Comparison of ENCODE assay signal across 8 mouse cellular contexts in genomic region chr1:54194183-54194953, GRCm38 (mm10). TPM values are rescaled to one million over a fixed set of nuclear protein-coding genes. Genes with fewer than 3 reads are reported as not detected.
DNase-seq lines count a peak whose midpoint lies in the region; ATAC-seq and TF ChIP-seq lines count a peak whose summit lies in the region.

No protein-coding gene starts in this region.

- H3K9ac ChIP-seq in forebrain, embryonic 14.5 days (ENCODE audit: low read length): peak overlapping the region; percentile 89
- H3K9ac ChIP-seq in heart, postnatal 0 days (replicated peaks; ENCODE audit: low read depth, low read length): peak overlapping the region; percentile 88
- no peak overlapping the region for H3K9ac ChIP-seq in liver, embryonic 15.5 days

- no peaks in the 10 kb centered on the region for H3K27me3 ChIP-seq in C2C12 (ENCODE audit: control insufficient read depth, insufficient read depth, insufficient read length)
- H3K27me3 ChIP-seq in forebrain, embryonic 14.5 days (replicated peaks; ENCODE audit: control insufficient read depth, insufficient read depth, low read length): peaks cover 8% of the 10 kb centered on the region; the same call in 1 of the 2 replicates
- no peaks in the 10 kb centered on the region for H3K27me3 ChIP-seq in heart, postnatal 0 days (ENCODE audit: control insufficient read depth, insufficient read depth, low read length)
- H3K27me3 ChIP-seq in liver, embryonic 15.5 days: peaks cover 49% of the 10 kb centered on the region

- no peaks in the 10 kb centered on the region for H3K79me2 ChIP-seq in C2C12 (ENCODE audit: control insufficient read depth, insufficient read depth)

- no peaks in the 10 kb centered on the region for H3K36me3 ChIP-seq in C2C12 (ENCODE audit: control insufficient read depth, insufficient read depth)
- no peaks in the 10 kb centered on the region for H3K36me3 ChIP-seq in forebrain, embryonic 14.5 days (ENCODE audit: control insufficient read depth, insufficient read depth, low read length)
- no peaks in the 10 kb centered on the region for H3K36me3 ChIP-seq in heart, postnatal 0 days (replicated peaks; ENCODE audit: control insufficient read depth, insufficient read depth, low read length)
- H3K36me3 ChIP-seq in liver, embryonic 15.5 days (replicated peaks): no peaks in the 10 kb centered on the region

- H3ac ChIP-seq in C2C12 (ENCODE audit: control insufficient read depth, insufficient read length, low read depth): peak overlapping the region; percentile 68

- H3K4me3 ChIP-seq in C2C12 (ENCODE audit: insufficient read depth, poor library complexity, severe bottlenecking): peak overlapping the region; percentile 39
- H3K4me3 ChIP-seq in forebrain, embryonic 14.5 days (ENCODE audit: low read depth, low read length): peak overlapping the region; percentile 71
- peak overlapping the region; percentile 92 for H3K4me3 ChIP-seq in heart, postnatal 0 days (ENCODE audit: low read depth, low read length)
- H3K4me3 ChIP-seq in liver, embryonic 15.5 days (replicated peaks): peak overlapping the region; percentile 56

- TF ChIP-seq EP300 in heart, postnatal 0 days (IDR thresholded peaks at IDR 0.05; ENCODE audit: low read depth): no peak

- no peak for TF ChIP-seq CTCF in C2C12 (IDR thresholded peaks at IDR 0.05; ENCODE audit: control insufficient read depth, insufficient read depth, insufficient read length)
- TF ChIP-seq CTCF in heart, postnatal 0 days (IDR thresholded peaks at IDR 0.05; ENCODE audit: low read depth): no peak

- WGBS in forebrain, embryonic 14.5 days: 0% methylated on average over 72 of the region's 104 CpGs
- WGBS in heart, postnatal 0 days: under 1% methylated on average over 93 of the region's 104 CpGs
- WGBS in liver, embryonic 15.5 days (ENCODE audit: insufficient replicate concordance): 1% methylated on average over 69 of the region's 104 CpGs

- peak; percentile 75 for DNase-seq in forebrain, embryonic 14.5 days (ENCODE audit: low spot score)
- DNase-seq in heart, postnatal 0 days (ENCODE audit: low spot score): peak; percentile 43
- peak; percentile 48 to 78 for DNase-seq in layer of hippocampus, adult 18-20 months (ENCODE audit: low spot score in 2 of 2)
- peak; percentile 10 for DNase-seq in ovary, adult 18-20 months (ENCODE audit: low spot score)
- peak; percentile 4 for DNase-seq in urinary bladder, postnatal 25 days (ENCODE audit: low spot score)

- peak; percentile 75 for ATAC-seq in cerebellum, adult (ENCODE audit: insufficient number of reproducible peaks, low FRiP score, low TSS enrichment)
- peak; percentile 90 for ATAC-seq in forebrain, embryonic 14.5 days
- ATAC-seq in heart, postnatal 0 days (ENCODE audit: insufficient read depth, low read depth): peak; percentile 75
- no peak for ATAC-seq in liver, embryonic 15.5 days (ENCODE audit: insufficient read depth)

- no peaks in the 10 kb centered on the region for H3K9me3 ChIP-seq in forebrain, embryonic 14.5 days (replicated peaks; ENCODE audit: control insufficient read depth, low read length)
- H3K9me3 ChIP-seq in heart, postnatal 0 days (replicated peaks; ENCODE audit: control insufficient read depth, low read length): no peaks in the 10 kb centered on the region
- no peaks in the 10 kb centered on the region for H3K9me3 ChIP-seq in liver, embryonic 15.5 days (replicated peaks)

- no peaks in the 10 kb centered on the region for H3K79me3 ChIP-seq in C2C12 (ENCODE audit: low read depth)

- peak overlapping the region; percentile 70 for H3K4me2 ChIP-seq in forebrain, embryonic 14.5 days (ENCODE audit: low read length)
- H3K4me2 ChIP-seq in heart, postnatal 0 days (ENCODE audit: low read depth, low read length): peak overlapping the region; percentile 87
- H3K4me2 ChIP-seq in liver, embryonic 15.5 days: peak overlapping the region; percentile 66

- H3K27ac ChIP-seq in forebrain, embryonic 14.5 days (ENCODE audit: low read depth, low read length): peak overlapping the region; percentile 88
- peak overlapping the region; percentile 83 for H3K27ac ChIP-seq in heart, postnatal 0 days (ENCODE audit: low read depth)
- H3K27ac ChIP-seq in liver, embryonic 15.5 days (replicated peaks): no peak overlapping the region

- no peaks in the 10 kb centered on the region for H3K4me1 ChIP-seq in forebrain, embryonic 14.5 days (ENCODE audit: control insufficient read depth, insufficient read depth, low read length)
- 0 out of 2 replicates have a peak, but pooled peaks cover 3% of the 10 kb centered on the region for H3K4me1 ChIP-seq in heart, postnatal 0 days (ENCODE audit: control insufficient read depth, insufficient read depth)
- H3K4me1 ChIP-seq in liver, embryonic 15.5 days (replicated peaks): no peaks in the 10 kb centered on the region

TF ChIP-seq in C2C12, 6 proteins besides CTCF, POLR2A, EP300 and RAD21:
- TF ChIP-seq USF1 (IDR thresholded peaks at IDR 0.05; ENCODE audit: low read depth) (no peak), MYOG (IDR thresholded peaks at IDR 0.05; ENCODE audit: control insufficient read depth, extremely low read depth, insufficient read length) (no peak), FOSL1 (IDR thresholded peaks at IDR 0.05; ENCODE audit: insufficient read depth, low read length, poor library complexity, severe bottlenecking) (no peak), MAX (IDR thresholded peaks at IDR 0.05) (no peak), MYOD1 (IDR thresholded peaks at IDR 0.05; ENCODE audit: control insufficient read depth, insufficient read length, low read depth) (no peak), CEBPB (IDR thresholded peaks at IDR 0.05; ENCODE audit: low read depth) (no peak)

RNA-seq across cellular contexts. Expression of gene Hecw2, which starts 0.6 kb away (rescaled TPM):
- polyA plus RNA-seq in C2C12 (2012; fragmentation: generic; extraction: Trizol): 1.2 TPM
- polyA plus RNA-seq in forebrain, embryonic 14.5 days (2014; fragmentation: Nextera tagmentation; extraction: Ambion mirVana): 1.7 and 4.0 TPM in 2 replicates
- 9.0 and 18.6 TPM in 2 replicates for total RNA-seq in heart, postnatal 0 days (2014; rRNA removed; ENCODE audit: low replicate concordance)
- 3.6 and 4.6 TPM in 2 replicates for polyA plus RNA-seq in heart, postnatal 0 days (2015; fragmentation: Nextera tagmentation; extraction: Ambion mirVana)
- 10 to 100 TPM; 24.7 to 28.1 TPM for total RNA-seq in layer of hippocampus, adult 18-20 months (2021)
- polyA plus RNA-seq in liver, embryonic 15.5 days (2015; fragmentation: Nextera tagmentation; extraction: Ambion mirVana): 0.52 and 0.63 TPM in 2 replicates

RNA-seq across cellular contexts. Expression of gene Ccdc150, which starts 56.1 kb away (rescaled TPM):
- polyA plus RNA-seq in C2C12 (2012; fragmentation: generic; extraction: Trizol): 0.06 TPM
- 0.07 and 0.10 TPM in 2 replicates for polyA plus RNA-seq in forebrain, embryonic 14.5 days (2014; fragmentation: Nextera tagmentation; extraction: Ambion mirVana)
- total RNA-seq in heart, postnatal 0 days (2014; rRNA removed; ENCODE audit: low replicate concordance): 1.4 TPM in 1 of 2 replicates, not detected in the other
- polyA plus RNA-seq in heart, postnatal 0 days (2015; fragmentation: Nextera tagmentation; extraction: Ambion mirVana): 0.51 and 0.63 TPM in 2 replicates
- total RNA-seq in layer of hippocampus, adult 18-20 months (2021): under 1 TPM; 0.13 to 0.20 TPM
- polyA plus RNA-seq in liver, embryonic 15.5 days (2015; fragmentation: Nextera tagmentation; extraction: Ambion mirVana): 0.28 and 0.37 TPM in 2 replicates

Comparison
In these comparisons a context has a peak if more than half of its experiments do, and no peak if none do; other contexts are left out.
1. H3K4me3 ChIP-seq: peak in every context shown above with its lines; median percentile 92 in heart, postnatal 0 days; 71 in forebrain, embryonic 14.5 days; 56 in liver, embryonic 15.5 days; 39 in C2C12.
2. DNase-seq: peak in every context shown above with its lines; median percentile 75 in forebrain, embryonic 14.5 days; 63 in layer of hippocampus, adult 18-20 months; 43 in heart, postnatal 0 days; 10 in ovary, adult 18-20 months; 4 in urinary bladder, postnatal 25 days.